Mouse (Mus musculus) stomach, postnatal 0 days (tissue): ENCODE measurements around the gene Siva1.
A peak's percentile ranks its signal among the peaks of the same experiment; 100 is the strongest.

Experiments
- CTCF ChIP-seq: IDR thresholded peaks from 2 replicates; pipeline ENCODE4 v1.5.1; 2016; ENCODE audit warnings: antibody characterized with exemption, low read depth, mild to moderate bottlenecking, moderate library complexity
- EP300 ChIP-seq: optimal IDR thresholded peaks from 2 replicates; pipeline ENCODE3; 2016; ENCODE audit warnings: antibody characterized with exemption

DNA sequence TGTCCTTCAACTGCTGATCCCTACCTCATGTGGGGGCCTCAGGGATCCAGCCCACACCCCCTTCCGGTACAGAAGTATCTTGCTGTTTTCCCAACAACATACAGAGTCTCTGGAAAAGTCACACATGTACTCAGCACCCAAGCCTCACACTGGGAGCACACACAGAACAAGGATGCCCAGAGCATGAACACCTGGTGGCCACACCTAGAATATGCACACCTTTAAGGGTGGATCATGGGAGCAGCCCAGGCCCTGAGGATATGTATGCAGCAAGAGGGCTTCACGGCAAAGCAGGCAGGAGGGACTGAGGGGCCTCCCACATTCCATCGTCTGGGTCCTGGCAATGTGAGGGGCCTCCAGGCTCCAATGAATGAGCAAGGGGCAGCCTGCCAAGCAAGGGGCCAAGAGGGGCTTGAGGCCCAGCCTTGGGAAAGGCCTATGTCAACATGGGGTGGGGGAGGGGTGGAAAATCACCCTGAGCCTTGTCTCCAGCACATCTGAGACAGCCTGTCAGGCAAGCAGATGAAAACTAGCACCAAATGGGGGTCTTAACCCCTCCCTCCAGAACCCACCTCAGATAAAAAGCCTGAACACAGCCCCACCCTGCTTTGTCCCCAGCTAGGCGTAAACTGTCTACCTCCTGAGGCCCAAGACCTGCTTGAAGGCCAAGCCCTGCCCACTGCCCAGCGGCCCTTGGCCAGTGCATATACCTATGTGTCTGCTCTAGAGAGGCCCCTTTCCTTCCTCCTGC is 16.3 kb downstream of the Siva1 start:
- TF ChIP-seq EP300: no peak
- TF ChIP-seq CTCF: peak; percentile 42
